Mouse (Mus musculus) midbrain, embryonic 12.5 days (tissue): ENCODE data around the gene Cuedc2. TPM values are rescaled to one million over a fixed set of nuclear protein-coding genes. Genes with fewer than 3 reads are reported as not detected.

Experiments used
- ATAC-seq: fragments of 200-750 bp; cut with Nextera tagmentation; 2 replicates; pipeline ENCODE4 v1.8.0; 2017; ENCODE audit warnings: low read depth, moderate TSS enrichment, moderate library complexity; ENCODE audit not compliant: low FRiP score
- H3K27ac ChIP-seq: fragments of 300-500 bp; sonication (generic); replicated peaks from 2 replicates; pipeline ENCODE4 v1.5.1; 2016; ENCODE audit warnings: mild to moderate bottlenecking
- H3K27me3 ChIP-seq: fragments of 300-500 bp; sonication (generic); 2 replicates; pipeline ENCODE4 v1.6.1; 2016; ENCODE audit warnings: mild to moderate bottlenecking
- H3K36me3 ChIP-seq: fragments of 300-500 bp; sonication (generic); 2 replicates; pipeline ENCODE4 v1.6.1; 2016
- H3K4me1 ChIP-seq: fragments of 300-500 bp; sonication (generic); 2 replicates; pipeline ENCODE4 v1.6.1; 2016
- H3K4me2 ChIP-seq: fragments of 300-500 bp; sonication (generic); replicated peaks from 2 replicates; pipeline ENCODE4 v1.6.1; 2016; ENCODE audit warnings: mild to moderate bottlenecking, moderate library complexity
- H3K4me3 ChIP-seq: fragments of 300-500 bp; sonication (generic); 2 replicates; pipeline ENCODE4 v1.5.1; 2016; ENCODE audit warnings: mild to moderate bottlenecking
- H3K9ac ChIP-seq: fragments of 300-500 bp; sonication (generic); replicated peaks from 2 replicates; pipeline ENCODE4 v1.6.1; 2016; ENCODE audit warnings: mild to moderate bottlenecking, moderate library complexity
- H3K9me3 ChIP-seq: fragments of 300-500 bp; sonication (generic); 2 replicates; pipeline ENCODE4 v1.6.1; 2016; ENCODE audit warnings: mild to moderate bottlenecking
- WGBS: fragments of 180-500 bp; shearing (Covaris S2); methylation state at CpG from one replicate; pipeline ENCODE4 v1.1.7; 2016; 5-methylcytosine and 5-hydroxymethylcytosine counted together
- polyA plus RNA-seq: library from polyadenylated mRNA; unstranded; fragments of >200 nt; fragmentation: Nextera tagmentation; extraction: Ambion mirVana; gene quantifications from 2 replicates; pipeline ENCODE4 v1.2.1, GENCODE M21; 2016

The Cuedc2 gene
- polyA plus RNA-seq, 1 experiment from 2014 or later = 237 TPM

- under 1% methylated on average over 29 of the region's 29 CpGs for WGBS
- ATAC-seq = peak; percentile 89
- H3K27ac ChIP-seq = no peak overlapping the region
- peak overlapping the region; percentile 52 for H3K4me3 ChIP-seq
- H3K9me3 ChIP-seq = no peaks in the 10 kb centered on the region
- H3K9ac ChIP-seq = peak overlapping the region; percentile 72
- H3K27me3 ChIP-seq = peaks cover 37% of the 10 kb centered on the region
- no peaks in the 10 kb centered on the region for H3K36me3 ChIP-seq
- H3K4me2 ChIP-seq = peak overlapping the region; percentile 86
- peaks cover 7% of the 10 kb centered on the region for H3K4me1 ChIP-seq
Observed at GRCm38 (mm10) chr19:46356701-46357138, 18.2 kb upstream of the Cuedc2 start.

GRCm38 (mm10) chr19:46350168-46350932 lies 11.8 kb upstream of the Cuedc2 start, which contains the start of gene 2310034G01Rik:
2310034G01Rik (minus strand) TSS chr19:46350302.
- Histone ChIP-seq H3K27ac (peak within 1 kb of the TSS; percentile 75), H3K27me3 (peaks cover 52% of the 10 kb centered on the region), H3K9ac (peak within 1 kb of the TSS; percentile 68), H3K4me3 (peak within 1 kb of the TSS; percentile 54), H3K4me1 (peaks cover 15% of the 10 kb centered on the region), H3K4me2 (peak within 1 kb of the TSS; percentile 89), H3K9me3 (no peaks in the 10 kb centered on the region), H3K36me3 (no peaks in the 10 kb centered on the region)
- no peak for ATAC-seq
- 69% methylated on average over 10 of the region's 10 CpGs for WGBS

GRCm38 (mm10) chr19:46349550-46349949 lies 11.0 kb upstream of the Cuedc2 start:
- Histone ChIP-seq H3K4me3 (peak overlapping the region; percentile 54), H3K27ac (no peak overlapping the region), H3K36me3 (no peaks in the 10 kb centered on the region), H3K9me3 (no peaks in the 10 kb centered on the region), H3K27me3 (peaks cover 51% of the 10 kb centered on the region), H3K4me2 (peak overlapping the region; percentile 89), H3K9ac (peak overlapping the region; percentile 68), H3K4me1 (peaks cover 15% of the 10 kb centered on the region)
- WGBS = 23% methylated on average over 6 of the region's 6 CpGs
- no peak; the same call in 1 of the 2 replicates for ATAC-seq

GRCm38 (mm10) chr19:46348761-46349458 lies 10.4 kb upstream of the Cuedc2 start:
- H3K36me3 ChIP-seq = no peaks in the 10 kb centered on the region
- H3K9ac ChIP-seq = peak overlapping the region; percentile 68
- peaks cover 56% of the 10 kb centered on the region for H3K27me3 ChIP-seq
- peak overlapping the region; percentile 54 for H3K4me3 ChIP-seq
- H3K4me1 ChIP-seq = peaks cover 15% of the 10 kb centered on the region
- under 1% methylated on average over 78 of the region's 78 CpGs for WGBS
- H3K9me3 ChIP-seq = no peaks in the 10 kb centered on the region
- peak; percentile 81 for ATAC-seq
- H3K4me2 ChIP-seq = peak overlapping the region; percentile 89
- peak overlapping the region; percentile 75 for H3K27ac ChIP-seq

- Histone ChIP-seq H3K36me3 (no peaks in the 10 kb centered on the region), H3K4me1 (peaks cover 15% of the 10 kb centered on the region), H3K27me3 (peaks cover 55% of the 10 kb centered on the region), H3K27ac (peak overlapping the region; percentile 75), H3K9ac (peak overlapping the region; percentile 68), H3K4me3 (peak overlapping the region; percentile 54), H3K9me3 (no peaks in the 10 kb centered on the region), H3K4me2 (peak overlapping the region; percentile 89)
- ATAC-seq = no peak
- 32% methylated on average over 14 of the region's 14 CpGs for WGBS
Observed at GRCm38 (mm10) chr19:46347936-46348668, 9.6 kb upstream of the Cuedc2 start.

GRCm38 (mm10) chr19:46347146-46347545 lies 8.6 kb upstream of the Cuedc2 start:
- H3K4me3 ChIP-seq = no peak overlapping the region
- H3K36me3 ChIP-seq = no peaks in the 10 kb centered on the region
- 100% methylated on average over 1 of the region's 1 CpGs for WGBS
- H3K4me1 ChIP-seq = peaks cover 15% of the 10 kb centered on the region
- no peak overlapping the region for H3K9ac ChIP-seq
- no peak overlapping the region for H3K27ac ChIP-seq
- no peak for ATAC-seq
- H3K4me2 ChIP-seq = no peak overlapping the region
- no peaks in the 10 kb centered on the region for H3K9me3 ChIP-seq
- peaks cover 48% of the 10 kb centered on the region for H3K27me3 ChIP-seq

- Histone ChIP-seq H3K27ac (no peak overlapping the region), H3K4me1 (peaks cover 14% of the 10 kb centered on the region), H3K9me3 (no peaks in the 10 kb centered on the region), H3K36me3 (no peaks in the 10 kb centered on the region), H3K9ac (no peak overlapping the region), H3K27me3 (peaks cover 31% of the 10 kb centered on the region), H3K4me2 (no peak overlapping the region), H3K4me3 (no peak overlapping the region)
- no peak for ATAC-seq
- 21% methylated on average over 7 of the region's 7 CpGs for WGBS
Observed at GRCm38 (mm10) chr19:46344710-46345419, 6.4 kb upstream of the Cuedc2 start.

- H3K9ac ChIP-seq = 0 out of 2 replicates have a peak overlapping the region, but pooled peaks have one; percentile 11
- H3K4me1 ChIP-seq = peaks cover 16% of the 10 kb centered on the region
- no peak for ATAC-seq
- no peaks in the 10 kb centered on the region for H3K9me3 ChIP-seq
- peaks cover 6% of the 10 kb centered on the region; the same call in 1 of the 2 replicates for H3K36me3 ChIP-seq
- peaks cover 9% of the 10 kb centered on the region; the same call in 1 of the 2 replicates for H3K27me3 ChIP-seq
- no peak overlapping the region for H3K27ac ChIP-seq
- WGBS = 82% methylated on average over 7 of the region's 7 CpGs
- no peak overlapping the region for H3K4me2 ChIP-seq
- H3K4me3 ChIP-seq = no peak overlapping the region
Observed at GRCm38 (mm10) chr19:46339287-46339971, 927 bp upstream of the Cuedc2 start.

GRCm38 (mm10) chr19:46338942-46339286 lies 412 bp upstream of the Cuedc2 start:
- WGBS = 55% methylated on average over 6 of the region's 6 CpGs
- Histone ChIP-seq H3K4me3 (0 out of 2 replicates have a peak overlapping the region, but pooled peaks have one; percentile 72), H3K27me3 (0 out of 2 replicates have a peak, but pooled peaks cover 5% of the 10 kb centered on the region), H3K36me3 (peaks cover 6% of the 10 kb centered on the region; the same call in 1 of the 2 replicates), H3K4me2 (peak overlapping the region; percentile 78), H3K4me1 (peaks cover 16% of the 10 kb centered on the region), H3K27ac (no peak overlapping the region), H3K9me3 (no peaks in the 10 kb centered on the region), H3K9ac (no peak overlapping the region)
- ATAC-seq = peak; percentile 68

- H3K4me2 ChIP-seq = peak overlapping the region; percentile 78
- peaks cover 6% of the 10 kb centered on the region; the same call in 1 of the 2 replicates for H3K36me3 ChIP-seq
- 31% methylated on average over 15 of the region's 15 CpGs for WGBS
- H3K4me3 ChIP-seq = peak overlapping the region; percentile 72
- peaks cover 18% of the 10 kb centered on the region for H3K4me1 ChIP-seq
- H3K9ac ChIP-seq = peak overlapping the region; percentile 71
- no peaks in the 10 kb centered on the region for H3K9me3 ChIP-seq
- H3K27ac ChIP-seq = peak overlapping the region; percentile 79
- 0 out of 2 replicates have a peak, but pooled peaks cover 5% of the 10 kb centered on the region for H3K27me3 ChIP-seq
- ATAC-seq = peak; percentile 67
Observed at GRCm38 (mm10) chr19:46337719-46338330, 677 bp downstream of the Cuedc2 start.
